Mouse (Mus musculus) C2C12 (cell line): Measurements from ENCODE around the gene Pax1.

Source experiments
- CEBPB ChIP-seq: IDR thresholded peaks from one replicate; pipeline ENCODE4 v1.6.1; 2011; ENCODE audit warnings: low read depth, mild to moderate bottlenecking, control low read depth, moderate library complexity
- CTCF ChIP-seq: IDR thresholded peaks from one replicate; pipeline ENCODE4 v1.5.1; 2011; ENCODE audit not compliant: control insufficient read depth, insufficient read depth, insufficient read length

DNA sequence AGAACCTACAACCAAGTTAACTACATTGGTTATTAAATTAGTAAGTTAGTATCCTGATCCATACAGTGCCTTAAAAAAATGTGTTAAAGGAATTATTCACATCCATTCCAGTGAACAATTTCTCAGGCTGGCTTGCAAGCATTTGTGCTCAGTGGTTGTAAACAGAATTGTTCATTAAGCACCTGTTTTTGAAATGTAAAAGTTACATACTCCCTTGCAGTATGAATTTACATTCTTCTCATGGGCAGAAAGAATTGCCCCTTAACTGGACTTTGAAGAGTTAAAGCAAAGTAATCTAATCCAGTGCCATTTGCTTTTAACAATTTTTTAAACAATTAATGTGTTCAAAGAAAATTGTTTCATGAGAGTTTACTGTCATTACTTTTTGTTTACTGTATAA, 9.6 kb downstream of the Pax1 start:
- no peak for TF ChIP-seq CTCF
- no peak for TF ChIP-seq CEBPB
